Mouse (Mus musculus): Measurements from ENCODE around the gene Ficd.

Gene Ficd

DNA sequence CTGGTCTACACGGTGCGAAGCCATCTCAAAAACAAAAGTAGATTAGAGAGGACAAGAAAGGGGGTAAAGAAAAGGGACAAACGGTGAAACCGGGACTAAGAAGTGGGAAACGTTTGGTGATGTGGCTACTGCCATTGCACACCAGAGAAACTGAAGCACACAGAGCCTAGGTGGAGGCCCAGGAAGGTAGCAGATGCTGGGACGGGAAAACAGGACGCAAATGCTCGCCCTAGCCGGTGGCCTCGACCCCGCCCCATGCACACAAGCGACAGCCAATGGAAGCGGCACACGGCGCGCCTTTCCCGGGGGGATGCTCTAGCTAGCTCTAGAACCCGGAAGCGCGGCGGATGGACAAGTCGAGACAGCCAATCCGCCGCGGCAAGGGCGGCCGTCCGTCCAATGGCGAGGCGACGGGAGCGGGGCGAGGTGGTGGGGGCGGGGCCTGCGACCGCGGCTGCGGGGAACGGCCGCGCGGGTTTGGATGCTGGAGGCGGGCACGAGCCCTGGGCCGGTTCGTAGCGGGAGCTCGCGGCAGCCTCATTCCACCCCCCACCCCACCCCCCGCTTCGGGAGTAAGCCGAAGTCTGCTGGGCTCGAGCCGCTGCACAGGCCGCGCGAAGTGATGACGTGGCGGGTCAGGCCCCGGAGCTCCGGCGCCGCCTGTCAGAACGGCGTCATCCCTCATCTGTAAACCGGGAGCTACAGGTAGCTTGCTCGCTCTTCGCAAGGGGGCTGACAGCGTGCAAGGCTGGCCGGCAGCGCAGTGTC, at the start of gene Ficd:
Gene Ficd, plus strand, starts transcription at position 459 of the 768 bp plus-strand sequence.
- peak; percentile 81 for DNase-seq (ENCODE audit: low spot score)

DNA sequence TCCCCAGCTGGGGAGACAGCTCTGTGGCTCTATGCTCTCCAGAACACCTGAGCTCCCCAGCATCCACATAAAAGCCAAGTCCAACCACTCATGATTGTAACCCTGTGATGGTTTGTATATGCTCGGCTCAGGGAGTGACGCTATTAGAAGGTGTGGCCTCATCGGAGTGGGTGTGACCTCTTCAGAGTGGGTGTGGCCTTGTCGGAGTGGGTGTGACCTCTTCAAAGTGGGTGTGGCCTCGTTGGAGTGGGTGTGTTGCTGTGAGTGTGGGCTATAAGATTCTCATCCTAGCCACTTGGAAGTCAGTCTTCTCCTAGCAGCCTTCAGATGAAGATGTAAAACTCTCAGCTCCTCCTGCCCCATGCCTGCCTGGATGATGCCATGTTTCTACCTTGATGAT, 48.1 kb upstream of the Ficd start:
- no peak for DNase-seq (ENCODE audit: low spot score)

DNA sequence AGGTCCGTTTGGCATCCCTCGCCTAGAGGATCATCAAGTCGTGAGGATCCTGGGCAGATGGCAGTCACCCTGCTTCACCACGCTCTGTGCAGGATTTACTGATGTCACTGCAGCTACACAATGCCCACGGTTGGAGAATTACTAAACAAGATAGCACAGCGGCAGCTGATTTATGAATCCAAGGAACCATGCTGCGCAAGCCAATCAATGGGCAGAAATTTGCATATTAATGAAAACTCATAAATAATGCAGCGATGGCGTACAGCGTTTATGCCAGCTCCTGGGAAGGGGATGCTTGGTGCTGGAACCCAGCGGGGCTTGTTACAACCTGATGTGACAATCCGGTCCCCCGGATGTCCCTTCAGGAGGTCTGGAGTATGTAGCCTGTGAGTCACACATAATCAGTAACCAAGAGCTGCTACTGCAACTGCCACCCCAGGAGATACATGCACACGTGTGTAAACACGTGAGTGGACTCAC, 45.5 kb upstream of the Ficd start:
- no peak for DNase-seq (ENCODE audit: low spot score)

DNA sequence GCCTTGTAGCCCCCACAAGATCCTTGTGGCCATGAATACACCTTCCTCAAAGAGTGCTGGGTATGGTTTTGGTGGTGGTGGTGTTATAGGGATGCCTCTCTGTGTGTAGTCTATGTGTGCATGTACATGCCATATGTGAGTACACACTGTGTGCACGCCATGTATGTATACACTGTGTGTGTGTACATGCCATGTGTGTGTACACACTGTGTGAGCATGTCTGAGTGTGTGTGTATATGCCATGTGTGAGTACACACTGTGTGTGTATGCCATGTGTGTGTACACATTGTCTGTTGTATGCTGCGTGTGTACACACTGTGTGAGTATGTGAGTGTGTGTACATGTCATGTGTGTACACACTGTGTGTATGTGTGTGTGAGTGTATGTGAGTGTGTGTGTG, 44.7 kb upstream of the Ficd start:
- DNase-seq (ENCODE audit: low spot score), result no peak

DNA sequence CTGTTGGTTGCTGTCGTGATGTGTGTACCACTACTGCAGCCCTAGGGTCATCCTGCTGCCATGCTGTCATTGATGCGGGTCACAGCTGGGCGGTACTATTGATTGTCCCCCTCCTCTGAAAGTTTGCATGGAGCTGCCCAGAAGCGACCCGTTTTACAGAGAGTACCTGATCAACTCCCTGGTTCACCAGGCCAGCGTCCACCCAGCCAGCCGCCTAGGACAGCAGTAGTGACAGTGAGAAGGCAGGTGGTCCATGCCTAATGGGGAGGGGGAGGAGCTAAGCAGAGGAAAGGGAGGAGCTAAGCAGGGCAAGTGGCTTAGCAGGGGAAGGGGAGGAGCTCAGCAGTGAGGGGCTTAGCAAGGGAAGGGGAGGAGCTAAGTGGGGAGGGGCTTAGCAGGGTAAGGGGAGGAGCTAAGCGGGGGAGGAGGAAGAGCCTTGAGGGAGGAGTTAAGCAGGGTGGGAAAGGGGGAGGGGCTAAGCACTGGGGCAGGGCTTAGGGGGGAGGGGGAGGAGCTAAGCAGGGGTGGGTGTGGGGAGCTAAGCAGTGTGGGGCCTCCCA, 42.3 kb upstream of the Ficd start:
- no peak for DNase-seq (ENCODE audit: low spot score)

DNA sequence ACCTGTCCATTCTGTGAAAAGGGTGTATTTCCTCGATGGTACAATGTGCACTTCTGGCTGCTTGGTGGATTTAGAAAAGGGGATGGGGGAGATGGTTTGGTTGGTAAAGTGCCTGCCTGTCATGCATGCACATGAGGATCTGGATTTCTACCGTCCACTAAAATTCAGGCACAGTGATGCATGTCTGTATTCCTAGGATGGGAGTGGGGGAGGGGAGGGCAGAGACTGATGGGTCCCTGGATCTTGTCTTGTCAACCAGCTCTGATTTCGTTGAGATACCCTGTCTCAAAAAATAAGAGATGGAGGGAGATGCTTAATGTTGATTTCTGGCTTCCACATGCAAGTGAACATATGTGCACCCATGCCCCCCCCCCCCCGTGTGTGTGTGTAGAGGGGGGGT, 41.6 kb upstream of the Ficd start:
- DNase-seq (ENCODE audit: low spot score), result no peak

DNA sequence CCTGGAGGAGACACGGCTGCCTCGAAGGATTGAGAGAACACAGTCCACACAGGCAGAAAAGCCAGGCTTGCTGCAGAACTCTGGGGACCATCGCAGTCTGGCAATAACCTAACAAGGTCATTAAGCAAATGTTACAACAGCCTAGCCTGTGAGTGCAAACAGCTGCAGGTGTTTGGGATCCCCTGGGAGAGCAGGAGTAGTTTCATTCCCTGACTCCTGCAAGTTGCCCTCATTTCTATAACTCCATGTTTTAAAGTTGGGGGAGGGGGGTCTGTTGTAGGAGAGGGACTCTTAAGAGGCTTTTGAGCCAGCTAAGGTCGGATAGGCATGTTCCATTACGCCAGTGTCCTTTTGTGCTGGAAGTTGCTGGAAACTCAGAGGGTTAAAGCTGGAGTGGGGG, 41.2 kb upstream of the Ficd start:
- no peak for DNase-seq (ENCODE audit: low spot score)

DNA sequence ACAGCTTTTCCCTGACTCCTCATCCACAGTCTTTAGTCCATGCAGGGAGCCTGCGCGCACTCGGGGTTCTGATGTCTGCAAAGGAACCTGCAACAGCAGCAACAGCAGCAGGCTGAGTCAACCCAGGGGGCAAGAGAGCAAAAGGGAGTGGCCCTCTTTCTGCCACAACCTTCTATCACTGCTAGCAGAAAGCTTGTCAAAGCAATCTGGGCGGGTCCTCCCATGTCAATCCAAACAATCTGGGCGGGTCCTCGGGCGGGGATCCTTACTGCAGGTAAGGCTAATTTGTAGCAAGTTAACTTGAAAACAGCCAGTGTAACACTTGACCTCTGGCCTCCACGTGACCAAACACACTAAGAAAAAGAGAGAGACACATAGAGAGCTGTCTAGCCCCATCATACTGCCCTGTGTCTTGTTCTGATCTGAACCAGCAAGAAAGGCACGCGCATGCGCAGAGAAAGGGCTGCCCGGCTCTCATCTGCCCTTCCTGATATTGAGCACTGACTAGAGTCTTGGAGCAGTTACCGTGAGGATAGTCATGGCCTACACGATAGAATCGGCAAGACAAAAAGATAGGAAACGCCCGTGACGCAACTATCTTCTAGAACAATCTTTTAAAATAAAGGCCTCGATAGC, 35.1 kb upstream of the Ficd start:
- DNase-seq (ENCODE audit: low spot score), result no peak

DNA sequence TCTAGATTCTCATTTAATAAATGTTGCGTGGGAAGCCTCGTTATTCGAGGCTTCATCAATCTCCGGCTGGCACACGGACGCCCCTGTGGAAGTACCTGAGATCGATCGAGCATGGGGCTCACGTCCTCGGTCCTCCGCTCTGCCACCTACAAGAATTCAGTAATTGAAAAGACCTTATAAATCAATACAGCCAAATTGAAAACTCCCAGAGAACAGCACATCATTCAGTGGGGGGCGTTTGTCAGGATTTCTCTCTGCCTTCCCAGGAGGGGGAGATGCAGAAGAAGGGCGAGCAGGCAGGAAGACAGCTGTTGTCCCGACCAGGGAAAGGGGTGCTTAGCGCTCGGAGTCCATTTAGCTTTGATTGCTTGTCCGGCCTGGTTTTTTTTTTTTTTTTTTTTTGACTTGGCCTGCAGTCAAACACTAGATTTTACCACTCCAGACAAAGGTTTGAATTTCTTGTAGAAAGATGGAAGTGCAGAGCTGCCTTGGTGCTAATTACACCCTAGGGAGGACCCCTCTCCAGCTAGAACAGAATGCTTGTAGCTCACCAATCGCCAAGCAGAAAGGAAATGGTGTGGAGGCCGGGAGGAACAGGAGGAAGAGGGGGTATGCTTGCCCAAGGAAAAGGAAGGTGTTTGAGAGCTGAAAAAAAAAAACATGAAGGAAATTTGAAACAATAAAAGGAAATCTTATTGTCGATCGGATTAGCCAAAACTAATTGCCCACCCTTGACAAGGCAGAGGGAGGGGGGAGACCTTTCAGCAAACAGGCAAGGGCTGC, 31.6 kb upstream of the Ficd start:
- no peak for DNase-seq (ENCODE audit: low spot score)

DNA sequence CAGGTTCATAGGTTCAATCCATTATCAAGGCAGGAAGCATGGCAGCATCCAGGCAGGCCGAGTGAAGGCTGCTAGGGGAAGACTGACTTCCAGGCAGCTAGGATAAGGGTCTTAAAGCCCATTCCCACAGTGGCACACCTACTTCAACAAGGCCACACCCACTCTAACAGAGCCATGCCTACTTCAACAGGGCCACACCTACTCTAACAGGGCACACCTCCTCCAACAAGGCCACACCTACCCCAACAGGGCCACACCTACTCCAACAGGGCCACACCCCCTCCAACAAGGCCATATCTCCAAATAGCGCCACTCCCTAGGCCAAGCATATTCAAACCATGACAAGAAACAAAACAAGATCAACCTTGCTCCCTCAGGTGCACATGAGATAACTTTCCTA, 22.7 kb upstream of the Ficd start:
- DNase-seq (ENCODE audit: low spot score), result no peak

DNA sequence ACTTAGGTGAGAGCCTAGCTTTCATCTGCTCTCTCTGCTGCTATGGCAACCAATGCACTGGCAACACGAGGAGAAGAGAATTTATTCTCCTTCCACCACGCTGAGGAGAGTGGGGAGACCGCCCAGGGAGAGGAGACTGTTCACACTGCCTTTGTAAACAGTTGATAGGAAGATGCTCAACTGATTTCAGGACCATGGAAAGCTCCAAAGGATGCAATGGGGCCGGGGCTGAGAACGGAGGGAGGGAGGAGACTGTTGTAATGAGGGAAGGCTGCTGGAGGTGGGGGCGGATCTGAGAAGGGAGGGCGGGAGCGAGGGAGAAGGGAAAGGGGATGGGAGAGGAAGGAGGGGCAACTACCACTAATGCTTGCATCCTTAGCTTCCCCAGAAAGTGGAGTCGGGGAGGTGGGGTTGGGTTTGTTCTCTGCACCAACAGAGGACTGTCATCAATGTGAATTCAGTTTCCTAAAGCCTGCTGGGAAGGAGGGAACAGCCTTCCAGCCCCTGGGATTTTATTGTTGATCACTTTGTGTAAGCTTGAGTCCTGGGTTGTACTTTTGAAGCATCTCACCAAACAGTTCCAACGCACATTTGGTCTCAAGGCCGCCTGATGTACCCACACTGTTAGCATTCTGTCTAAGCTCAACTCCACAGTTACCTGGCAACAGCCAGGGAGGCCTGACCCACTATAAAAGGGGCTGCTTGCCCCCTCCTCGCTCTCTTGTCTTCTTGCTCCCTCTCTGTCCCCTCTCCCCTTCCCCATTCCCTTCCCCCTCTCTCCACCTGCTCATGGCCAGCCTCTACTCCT, 18.8 kb upstream of the Ficd start:
- DNase-seq (ENCODE audit: low spot score), result no peak

DNA sequence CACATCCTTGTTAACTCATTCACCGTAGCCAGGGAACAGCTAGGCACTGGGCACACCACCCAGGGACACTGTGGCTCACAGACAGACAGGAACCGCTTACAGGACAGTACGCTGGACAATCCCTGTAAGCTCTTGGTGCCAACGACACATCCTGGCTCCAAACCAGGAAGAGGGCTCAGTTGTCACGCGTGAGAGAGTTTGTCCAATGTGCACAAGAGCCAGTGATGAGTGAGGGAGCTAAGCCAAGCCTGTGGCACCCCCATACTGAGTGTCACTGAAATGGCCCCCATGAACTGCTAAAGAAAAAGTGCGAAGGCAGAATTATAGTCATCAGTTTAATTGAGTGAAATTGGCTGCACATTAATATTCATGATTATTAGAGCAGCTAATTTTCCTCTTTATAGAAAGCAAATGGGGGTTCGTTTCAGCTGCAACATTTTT, 16.4 kb upstream of the Ficd start:
- DNase-seq (ENCODE audit: low spot score), result no peak

DNA sequence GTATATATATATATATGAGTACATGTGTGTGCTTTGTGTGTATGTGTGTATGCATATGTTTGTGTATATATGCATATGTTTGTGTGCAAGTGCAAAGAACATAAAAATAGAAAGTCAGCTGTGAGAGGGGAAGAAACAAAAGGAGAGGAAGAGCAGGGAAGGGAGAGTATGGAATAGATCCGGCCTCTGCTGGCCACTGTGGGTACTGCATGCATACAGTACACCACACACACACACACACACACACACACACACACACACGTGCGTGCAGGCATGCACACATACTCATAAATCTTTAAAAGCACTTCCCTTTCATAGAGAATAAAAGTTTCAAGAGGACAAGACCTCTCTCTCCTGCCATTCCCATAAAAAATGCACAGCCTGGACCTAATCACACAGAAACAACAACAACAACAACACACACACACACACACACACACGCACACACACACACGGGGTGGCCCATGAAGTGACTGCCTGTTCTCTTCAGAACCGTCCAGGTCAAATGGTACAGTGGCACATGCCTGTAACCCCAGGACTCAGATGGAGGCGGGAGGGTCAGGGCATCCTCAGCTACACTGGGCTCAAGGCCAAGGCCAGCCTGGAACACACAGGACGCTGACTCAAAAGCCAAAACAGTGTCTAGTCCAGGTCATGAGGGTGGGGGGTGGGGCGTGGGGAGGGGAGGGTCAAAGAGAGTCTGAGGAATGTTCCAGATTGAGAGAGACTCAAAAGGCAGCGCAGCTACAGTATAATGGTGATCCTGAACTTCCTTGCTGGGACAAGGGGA, 13.2 kb upstream of the Ficd start:
- DNase-seq (ENCODE audit: low spot score), result no peak

DNA sequence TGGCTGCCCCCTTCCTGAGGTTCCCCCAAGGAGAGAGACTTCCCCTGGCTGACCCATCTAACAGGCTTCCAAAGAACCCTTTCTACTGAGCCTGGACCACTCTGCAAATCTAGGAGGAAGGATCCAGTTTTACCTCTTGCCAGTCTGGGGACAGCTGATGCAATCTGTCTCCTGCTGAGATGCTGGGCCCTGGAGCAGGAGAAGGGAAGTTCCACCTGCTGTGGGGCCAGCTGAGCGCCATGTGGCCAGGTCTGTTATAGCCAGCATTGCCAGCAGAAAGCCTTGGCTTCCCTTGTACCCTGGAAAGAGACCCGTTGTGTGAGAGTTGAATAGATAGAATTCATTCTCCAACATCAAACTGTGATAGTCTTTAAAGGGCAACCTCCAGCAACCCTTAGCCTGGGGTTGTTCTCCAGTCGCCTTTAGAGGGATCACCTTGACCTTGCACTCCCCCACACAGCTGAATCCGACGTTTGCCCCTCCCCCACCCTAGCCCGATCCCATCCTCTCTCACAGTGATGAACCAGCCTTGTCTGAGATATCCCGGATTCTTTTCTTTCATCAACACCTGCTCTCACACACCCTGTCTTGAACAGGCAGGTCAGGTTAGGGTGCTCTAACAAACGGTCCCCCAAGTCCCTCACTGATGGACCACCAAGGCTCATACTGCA, 11.9 kb upstream of the Ficd start:
- DNase-seq (ENCODE audit: low spot score), result no peak

DNA sequence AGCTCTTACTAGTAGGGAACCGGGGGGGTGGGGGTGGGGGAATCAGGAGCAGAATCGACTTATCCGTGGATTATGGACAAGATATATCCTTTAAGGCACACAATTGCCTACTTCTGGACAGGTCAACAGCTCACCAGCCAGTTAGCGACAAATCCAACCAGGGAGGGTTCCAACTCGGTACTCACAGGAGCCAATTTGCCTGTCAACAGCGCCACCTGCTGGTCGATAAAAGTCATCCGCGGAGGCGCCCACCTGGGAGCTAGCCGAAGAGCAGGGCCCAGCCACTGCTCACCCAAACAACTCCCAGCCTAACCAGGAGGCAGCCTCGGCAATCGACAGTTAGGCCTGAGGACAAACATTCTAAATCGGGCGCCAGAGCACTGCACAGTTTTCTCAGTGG, 11.2 kb upstream of the Ficd start, which contains the start of gene 1700069L16Rik:
Gene 1700069L16Rik, minus strand, starts transcription at position 327 of the 400 bp plus-strand sequence.
- DNase-seq (ENCODE audit: low spot score), result peak; percentile 48

DNA sequence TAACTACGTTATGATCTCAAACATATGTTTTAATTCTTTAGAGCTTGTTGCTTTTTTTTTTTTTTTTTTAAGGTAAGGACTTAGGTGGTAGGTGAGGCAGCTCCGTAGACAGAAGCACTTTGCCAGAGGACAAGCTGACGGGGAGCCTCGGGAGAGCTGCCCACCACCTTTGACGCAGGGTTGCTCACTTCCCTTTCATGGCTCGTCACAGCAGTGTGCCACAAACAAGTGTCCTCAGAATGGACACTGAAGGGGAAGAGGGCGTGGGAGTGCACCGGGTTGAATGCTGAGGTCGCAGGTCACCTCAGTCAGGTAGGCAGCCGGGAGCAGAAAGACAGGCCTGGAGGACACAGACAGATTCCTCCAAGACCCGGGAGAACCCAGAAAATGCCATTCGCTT, 10.2 kb upstream of the Ficd start:
- DNase-seq (ENCODE audit: low spot score), result no peak

DNA sequence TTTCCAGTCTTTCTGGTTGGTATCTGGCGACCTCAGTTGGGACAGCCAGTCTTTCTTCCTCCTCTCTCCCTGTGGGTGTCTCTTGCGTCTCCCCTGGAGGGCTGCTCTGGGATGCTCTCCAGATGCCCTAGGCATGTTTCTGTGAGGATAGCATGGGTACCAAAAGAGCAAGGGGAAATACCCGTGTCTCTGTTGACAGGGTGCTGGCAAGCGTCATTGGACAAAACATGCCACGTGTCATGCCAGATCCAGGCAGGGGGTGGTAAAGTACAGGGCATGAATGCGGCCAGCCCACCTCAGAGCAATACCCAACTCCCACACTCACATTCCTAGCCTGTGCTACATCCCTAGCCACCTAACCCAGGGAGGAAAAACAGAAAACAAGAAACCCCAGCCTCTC, 9.0 kb upstream of the Ficd start:
- no peak for DNase-seq (ENCODE audit: low spot score)

DNA sequence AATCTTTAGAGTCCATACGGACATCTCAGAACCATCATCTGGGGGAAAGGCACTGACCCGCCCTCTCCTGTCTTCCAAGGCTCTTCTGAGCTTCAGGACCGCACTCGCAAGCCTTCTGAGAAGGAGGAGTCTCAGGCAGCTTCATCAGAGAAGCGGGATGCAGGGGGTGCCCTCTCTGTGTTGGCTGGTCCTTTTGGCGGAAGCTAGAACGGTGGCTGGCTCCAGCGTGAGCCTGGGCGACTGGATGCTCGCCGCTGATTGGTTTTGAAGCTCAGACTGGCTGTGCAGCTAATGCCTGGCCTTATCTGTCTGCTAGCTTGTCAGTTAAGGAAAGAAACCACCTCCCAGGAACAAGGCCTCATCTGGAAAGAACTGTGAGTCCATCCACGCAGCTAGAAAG, 8.4 kb upstream of the Ficd start:
- DNase-seq (ENCODE audit: low spot score), result no peak

DNA sequence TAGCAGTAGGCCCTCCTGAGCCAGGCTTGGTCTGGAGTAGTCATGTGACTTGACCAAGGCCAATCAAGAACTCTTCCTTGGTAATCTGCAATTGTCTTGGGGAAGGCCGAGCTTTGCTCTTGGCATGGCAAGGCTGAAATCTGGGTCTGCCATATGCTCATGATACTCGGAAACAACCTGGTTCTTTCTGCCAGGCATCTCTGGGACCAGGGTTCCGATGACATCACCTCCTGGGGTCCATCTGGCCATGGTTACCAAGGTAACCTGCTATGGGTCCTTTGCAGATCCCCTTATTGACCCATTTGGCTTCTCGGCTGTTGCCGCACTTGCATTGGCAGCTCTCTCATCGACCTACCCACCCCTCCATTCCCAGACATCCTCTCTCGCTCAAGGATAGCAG, 7.6 kb upstream of the Ficd start:
- DNase-seq (ENCODE audit: low spot score), result no peak

DNA sequence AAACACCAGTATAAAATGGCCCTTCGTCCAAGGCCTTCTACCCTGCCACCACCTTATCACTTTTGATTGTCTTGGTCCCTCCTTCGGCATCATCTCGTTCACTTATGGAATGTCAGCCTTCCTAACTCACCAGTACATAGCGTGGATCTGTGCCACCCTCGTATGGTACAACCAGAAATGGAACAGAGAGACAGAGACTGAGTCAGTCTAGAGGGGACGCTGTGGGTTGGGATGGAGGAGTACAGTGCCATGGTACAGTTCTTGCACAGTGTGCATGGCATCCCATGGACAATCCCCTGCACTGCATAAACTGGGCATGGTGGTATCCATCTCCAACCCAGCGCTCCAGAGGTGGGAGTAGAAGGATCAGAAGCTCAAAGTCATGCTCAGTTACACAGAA, 6.9 kb upstream of the Ficd start:
- DNase-seq (ENCODE audit: low spot score), result no peak
